Mouse (Mus musculus) large intestine, adult 2 months (tissue): ENCODE data around the gene Ofd1. TPM values are rescaled to one million over a fixed set of nuclear protein-coding genes. Genes with fewer than 3 reads are reported as not detected.

Experiments used
- DNase-seq: peaks from one replicate; pipeline ENCODE4 v3.0.0-alpha.2; 2012; ENCODE audit warnings: low read depth, low spot score
- whole genome bisulfite sequencing: fragments of 180-500 bp; shearing (Covaris S2); methylation state at CpG from one replicate; pipeline ENCODE4 v1.1.7; 2018; 5-methylcytosine and 5-hydroxymethylcytosine counted together
- polyA plus RNA-seq: library from polyadenylated mRNA; depleted of rRNA; stranded (reverse); fragments of >200 nt; gene quantifications from 2 replicates; pipeline ENCODE4 v1.2.3, GENCODE M21; 2012; rRNA removed

The Ofd1 gene
- 0.97 and 1.3 TPM in 2 replicates for polyA plus RNA-seq

- DNase-seq = peak; percentile 54
- WGBS = 5% methylated on average over 44 of the region's 44 CpGs
Measured at GRCm38 (mm10) chrX:166440616-166441063, at the start of gene Ofd1. Gene Ofd1 (minus strand): TSS chrX:166440704.

- WGBS = 14% methylated on average over 41 of the region's 41 CpGs
- no peak for DNase-seq
Measured at GRCm38 (mm10) chrX:166479365-166479983, 39.0 kb upstream of the Ofd1 start, which contains the start of gene Rab9. Gene Rab9 (minus strand): TSS chrX:166479867.

- no peak for DNase-seq
- WGBS = 23% methylated on average over 28 of the region's 28 CpGs
Measured at GRCm38 (mm10) chrX:166478631-166479364, 38.3 kb upstream of the Ofd1 start.

GRCm38 (mm10) chrX:166477393-166477792 is 36.9 kb upstream of the Ofd1 start:
- DNase-seq = no peak

GRCm38 (mm10) chrX:166472612-166473011 is 32.1 kb upstream of the Ofd1 start:
- 46% methylated on average over 6 of the region's 6 CpGs for WGBS
- no peak for DNase-seq

More at GRCm38 (mm10) chrX:166477393-166477792, 36.9 kb upstream of the Ofd1 start:
- 47% methylated on average over 6 of the region's 6 CpGs for WGBS

- DNase-seq = no peak
- 96% methylated on average over 7 of the region's 7 CpGs for WGBS
Measured at GRCm38 (mm10) chrX:166468321-166468720, 27.8 kb upstream of the Ofd1 start.

GRCm38 (mm10) chrX:166455525-166455924 is 15.0 kb upstream of the Ofd1 start:
- WGBS = 90% methylated on average over 1 of the region's 1 CpGs
- DNase-seq = no peak

- DNase-seq = no peak
Measured at GRCm38 (mm10) chrX:166454331-166454730, 13.8 kb upstream of the Ofd1 start.

GRCm38 (mm10) chrX:166453532-166453931 is 13.0 kb upstream of the Ofd1 start:
- WGBS = 72% methylated on average over 6 of the region's 6 CpGs

More at GRCm38 (mm10) chrX:166454331-166454730, 13.8 kb upstream of the Ofd1 start:
- WGBS = 72% methylated on average over 3 of the region's 3 CpGs

GRCm38 (mm10) chrX:166444552-166444951 is 4.0 kb upstream of the Ofd1 start:
- 85% methylated on average over 3 of the region's 3 CpGs for WGBS
- DNase-seq = no peak

More at GRCm38 (mm10) chrX:166453532-166453931, 13.0 kb upstream of the Ofd1 start:
- DNase-seq = no peak

GRCm38 (mm10) chrX:166440036-166440615 is 378 bp downstream of the Ofd1 start, which contains the start of gene Trappc2:
Gene Trappc2 (plus strand): TSS chrX:166440574.
- WGBS = 12% methylated on average over 36 of the region's 36 CpGs

GRCm38 (mm10) chrX:166434812-166435211 is 5.7 kb downstream of the Ofd1 start:
- DNase-seq = no peak

More at GRCm38 (mm10) chrX:166440036-166440615, 378 bp downstream of the Ofd1 start, which contains the start of gene Trappc2:
- DNase-seq = no peak

GRCm38 (mm10) chrX:166416196-166416595 is 24.3 kb downstream of the Ofd1 start:
- 79% methylated on average over 6 of the region's 6 CpGs for WGBS

More at GRCm38 (mm10) chrX:166434812-166435211, 5.7 kb downstream of the Ofd1 start:
- WGBS = 88% methylated on average over 2 of the region's 2 CpGs

GRCm38 (mm10) chrX:166407865-166408264 is 32.6 kb downstream of the Ofd1 start:
- no peak for DNase-seq

More at GRCm38 (mm10) chrX:166416196-166416595, 24.3 kb downstream of the Ofd1 start:
- no peak for DNase-seq

- WGBS = 91% methylated on average over 1 of the region's 1 CpGs
- DNase-seq = no peak
Measured at GRCm38 (mm10) chrX:166393753-166394152, 46.8 kb downstream of the Ofd1 start.

- WGBS = 89% methylated on average over 6 of the region's 6 CpGs
- DNase-seq = no peak
Measured at GRCm38 (mm10) chrX:166386656-166387055, 53.8 kb downstream of the Ofd1 start.

GRCm38 (mm10) chrX:166384935-166385334 is 55.6 kb downstream of the Ofd1 start:
- WGBS = 50% methylated on average over 3 of the region's 3 CpGs
- DNase-seq = no peak

GRCm38 (mm10) chrX:166383606-166384005 is 56.9 kb downstream of the Ofd1 start:
- DNase-seq = no peak
- WGBS = 81% methylated on average over 2 of the region's 2 CpGs

- no peak for DNase-seq
- 90% methylated on average over 5 of the region's 5 CpGs for WGBS
Measured at GRCm38 (mm10) chrX:166378652-166379051, 61.9 kb downstream of the Ofd1 start.

- WGBS = 69% methylated on average over 9 of the region's 9 CpGs
- no peak for DNase-seq
Measured at GRCm38 (mm10) chrX:166376681-166377328, 63.7 kb downstream of the Ofd1 start.
